Mouse (Mus musculus): ENCODE results near the gene Zic5.

The Zic5 gene

DNA sequence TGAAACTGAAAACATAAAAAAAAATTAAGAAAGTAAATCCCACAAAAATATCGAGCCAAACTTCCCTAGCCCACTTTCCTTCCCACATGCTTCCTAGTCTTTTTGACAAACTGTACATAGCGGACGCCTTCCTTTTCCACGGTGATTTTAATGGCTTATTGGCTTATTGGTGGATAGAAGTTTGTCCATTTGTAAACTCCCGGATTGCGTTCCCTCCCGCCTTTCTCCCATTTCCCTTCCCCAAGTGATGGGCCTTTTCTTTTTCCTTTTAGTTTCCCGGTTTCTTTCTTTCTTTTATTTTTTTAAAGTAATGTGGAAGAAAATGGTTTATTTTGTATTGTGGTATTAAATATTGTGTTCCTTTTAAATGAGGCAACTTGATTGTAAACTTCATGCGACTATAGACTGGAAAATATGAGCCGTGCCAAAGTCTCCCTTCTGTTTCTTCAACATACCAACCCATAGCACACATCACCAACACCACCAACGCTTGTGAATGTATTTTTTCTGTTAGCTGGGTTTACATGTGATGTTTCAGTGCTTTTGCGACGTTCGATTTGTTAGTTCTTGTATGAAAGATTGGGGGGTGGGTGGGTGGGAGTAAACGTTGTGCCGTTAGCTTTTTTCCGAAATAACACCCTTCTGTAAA is 14.1 kb upstream of the Zic5 start:
- no peak for DNase-seq

DNA sequence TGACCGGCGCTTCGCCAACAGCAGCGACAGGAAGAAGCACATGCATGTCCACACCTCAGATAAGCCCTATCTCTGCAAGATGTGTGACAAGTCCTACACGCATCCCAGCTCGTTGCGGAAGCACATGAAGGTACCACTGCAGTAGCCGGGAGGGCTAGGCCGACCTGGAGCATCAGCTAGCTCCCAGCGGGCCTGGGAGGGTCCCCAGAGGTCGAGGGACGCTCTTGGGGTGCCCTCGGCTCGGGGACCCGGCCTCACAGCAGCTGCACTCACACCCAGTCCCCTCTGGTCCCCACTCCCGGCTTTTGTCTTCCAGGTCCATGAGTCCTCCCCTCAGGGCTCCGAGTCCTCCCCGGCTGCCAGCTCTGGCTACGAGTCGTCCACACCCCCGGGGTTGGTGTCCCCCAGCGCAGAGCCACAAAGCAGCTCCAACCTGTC is 13.1 kb upstream of the Zic5 start:
- no peak for DNase-seq

DNA sequence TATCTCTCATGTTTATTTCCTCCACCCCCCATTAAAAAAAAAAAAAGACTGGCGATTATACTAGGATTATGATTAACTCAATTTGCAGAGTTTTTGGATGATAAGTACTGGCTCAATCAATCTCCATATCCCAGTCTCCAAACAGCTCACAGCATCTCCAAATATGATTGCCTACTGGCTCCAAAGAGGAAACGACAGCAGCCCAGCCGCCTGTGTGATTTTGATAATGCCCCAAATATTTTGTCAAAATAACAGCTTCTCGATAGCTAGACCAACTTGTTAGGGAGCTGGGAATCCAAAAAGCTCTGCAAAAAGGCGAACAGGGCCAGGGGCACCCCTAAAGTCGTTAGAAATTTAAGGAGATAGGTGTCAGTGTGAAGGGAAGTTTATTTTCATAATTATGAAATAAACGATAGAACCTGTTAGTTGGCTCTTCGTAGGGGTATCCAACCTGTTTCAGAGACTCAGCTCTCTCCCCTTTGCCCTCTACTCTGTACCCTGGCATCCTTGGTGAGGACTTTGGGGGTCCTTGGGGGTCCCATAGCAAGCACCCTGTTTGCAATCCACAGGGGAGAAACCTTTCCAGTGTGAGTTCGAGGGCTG is 12.6 kb upstream of the Zic5 start:
- no peak for DNase-seq

DNA sequence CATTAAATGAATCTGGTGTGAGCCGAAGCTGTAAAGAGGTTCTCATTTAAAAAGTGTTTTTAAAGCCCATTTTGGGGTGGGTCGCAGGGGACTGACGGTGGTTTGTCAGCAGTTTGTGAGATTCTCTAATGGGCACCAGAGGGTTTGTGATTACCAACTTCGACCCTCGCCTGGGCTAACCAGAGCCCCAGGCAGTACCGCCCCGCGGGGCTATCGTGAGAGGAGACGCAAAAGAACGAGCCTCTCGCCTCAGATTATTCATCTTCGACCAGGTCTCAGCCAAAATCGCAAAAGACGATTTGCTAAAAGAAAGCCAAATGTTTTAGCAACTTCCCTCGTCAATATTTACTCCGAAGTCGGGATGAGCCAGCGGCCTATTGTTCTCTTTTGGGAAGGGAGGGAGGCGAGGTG is 11.8 kb upstream of the Zic5 start:
- DNase-seq: no peak

DNA sequence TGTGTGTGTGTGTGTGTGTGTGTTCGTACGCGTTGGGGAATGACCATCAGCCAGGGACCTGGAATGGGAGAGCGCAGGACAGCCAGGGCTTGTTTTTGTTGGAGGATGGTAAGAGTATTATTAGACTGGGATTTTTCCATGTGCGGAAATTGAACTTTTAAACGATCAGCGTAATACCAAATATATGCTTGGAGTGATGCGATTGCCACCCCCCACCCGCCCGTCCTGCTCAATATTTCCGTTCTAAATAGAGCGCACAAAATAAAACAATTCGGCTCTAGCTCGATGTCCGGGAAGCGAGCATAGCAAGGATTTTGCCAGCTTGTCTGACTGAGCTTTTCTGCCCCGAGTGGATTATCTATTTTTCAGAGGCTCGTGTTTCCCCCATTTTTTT is 11.3 kb upstream of the Zic5 start:
- no peak for DNase-seq

DNA sequence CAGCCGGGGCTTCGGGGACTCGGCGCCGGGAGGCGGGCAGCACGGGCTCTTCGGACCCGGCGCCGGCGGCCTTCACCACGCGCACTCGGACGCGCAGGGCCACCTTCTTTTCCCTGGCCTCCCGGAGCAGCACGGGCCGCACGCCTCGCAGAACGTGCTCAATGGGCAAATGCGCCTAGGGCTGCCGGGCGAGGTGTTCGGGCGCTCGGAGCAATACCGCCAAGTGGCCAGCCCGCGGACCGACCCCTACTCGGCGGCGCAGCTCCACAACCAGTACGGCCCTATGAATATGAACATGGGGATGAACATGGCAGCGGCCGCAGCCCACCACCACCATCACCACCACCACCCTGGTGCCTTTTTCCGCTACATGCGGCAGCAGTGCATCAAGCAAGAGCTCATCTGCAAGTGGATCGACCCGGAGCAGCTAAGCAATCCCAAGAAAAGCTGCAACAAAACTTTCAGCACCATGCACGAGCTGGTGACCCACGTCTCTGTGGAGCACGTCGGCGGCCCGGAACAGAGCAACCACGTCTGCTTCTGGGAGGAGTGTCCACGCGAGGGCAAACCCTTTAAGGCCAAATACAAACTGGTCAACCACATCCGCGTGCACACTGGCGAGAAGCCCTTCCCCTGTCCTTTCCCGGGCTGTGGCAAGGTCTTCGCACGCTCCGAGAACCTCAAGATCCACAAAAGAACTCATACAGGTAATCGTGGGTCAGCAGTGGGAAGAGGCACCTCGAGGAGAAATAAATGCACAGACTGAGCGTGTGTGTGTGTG is 10.8 kb upstream of the Zic5 start:
- no peak for DNase-seq

DNA sequence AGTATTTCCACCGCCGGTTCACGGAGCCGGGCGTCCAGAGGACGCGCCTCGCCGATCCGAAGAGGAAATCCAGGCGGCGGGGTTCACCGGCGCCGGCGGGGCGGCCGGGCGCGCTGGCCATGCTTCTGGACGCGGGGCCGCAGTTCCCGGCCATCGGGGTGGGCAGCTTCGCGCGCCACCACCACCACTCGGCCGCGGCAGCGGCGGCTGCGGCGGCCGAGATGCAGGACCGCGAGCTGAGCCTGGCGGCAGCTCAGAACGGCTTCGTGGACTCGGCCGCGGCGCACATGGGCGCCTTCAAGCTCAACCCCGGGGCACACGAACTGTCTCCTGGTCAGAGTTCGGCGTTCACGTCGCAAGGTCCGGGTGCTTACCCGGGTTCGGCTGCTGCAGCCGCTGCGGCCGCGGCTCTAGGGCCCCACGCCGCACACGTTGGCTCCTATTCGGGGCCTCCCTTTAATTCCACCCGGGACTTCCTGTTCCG is 10.1 kb upstream of the Zic5 start:
- DNase-seq: no peak

DNA sequence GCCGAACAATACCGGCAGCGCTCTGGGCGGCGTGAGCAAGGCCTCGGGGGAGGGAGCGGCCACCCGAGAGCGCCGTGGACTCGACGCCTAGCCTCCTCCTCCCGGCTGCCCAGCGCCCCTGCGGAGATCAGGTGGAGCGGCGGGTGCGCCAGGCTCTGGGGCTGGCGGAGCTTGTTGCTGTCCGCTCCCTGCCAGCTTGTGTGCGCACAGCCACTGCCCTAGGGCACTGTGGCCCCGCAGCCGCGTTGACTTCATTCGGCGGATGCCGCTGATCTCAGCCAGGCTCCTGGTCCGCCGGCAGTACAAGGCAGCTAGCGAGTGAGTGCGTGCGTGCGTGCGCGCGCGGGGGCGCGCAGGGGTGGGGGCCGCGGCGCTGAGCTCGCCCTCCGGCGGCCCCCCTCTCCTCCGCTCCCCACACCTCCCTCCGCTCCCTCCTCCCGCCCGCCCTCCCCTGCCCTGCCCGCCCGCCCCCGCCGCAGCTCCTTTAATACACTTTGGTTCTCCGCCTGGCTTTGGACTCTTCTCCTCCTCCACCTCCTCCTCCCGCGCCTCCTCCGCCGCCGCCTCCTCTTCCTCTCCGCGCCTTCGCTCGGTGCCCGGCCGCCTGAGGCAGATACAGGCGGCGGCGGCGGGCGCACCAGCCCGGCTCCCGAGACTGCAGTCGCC is 9.5 kb upstream of the Zic5 start, which contains the start of gene Zic2:
Gene Zic2, plus strand, starts transcription at position 545 of the 666 bp plus-strand sequence.
- peak; percentile 48 for DNase-seq

DNA sequence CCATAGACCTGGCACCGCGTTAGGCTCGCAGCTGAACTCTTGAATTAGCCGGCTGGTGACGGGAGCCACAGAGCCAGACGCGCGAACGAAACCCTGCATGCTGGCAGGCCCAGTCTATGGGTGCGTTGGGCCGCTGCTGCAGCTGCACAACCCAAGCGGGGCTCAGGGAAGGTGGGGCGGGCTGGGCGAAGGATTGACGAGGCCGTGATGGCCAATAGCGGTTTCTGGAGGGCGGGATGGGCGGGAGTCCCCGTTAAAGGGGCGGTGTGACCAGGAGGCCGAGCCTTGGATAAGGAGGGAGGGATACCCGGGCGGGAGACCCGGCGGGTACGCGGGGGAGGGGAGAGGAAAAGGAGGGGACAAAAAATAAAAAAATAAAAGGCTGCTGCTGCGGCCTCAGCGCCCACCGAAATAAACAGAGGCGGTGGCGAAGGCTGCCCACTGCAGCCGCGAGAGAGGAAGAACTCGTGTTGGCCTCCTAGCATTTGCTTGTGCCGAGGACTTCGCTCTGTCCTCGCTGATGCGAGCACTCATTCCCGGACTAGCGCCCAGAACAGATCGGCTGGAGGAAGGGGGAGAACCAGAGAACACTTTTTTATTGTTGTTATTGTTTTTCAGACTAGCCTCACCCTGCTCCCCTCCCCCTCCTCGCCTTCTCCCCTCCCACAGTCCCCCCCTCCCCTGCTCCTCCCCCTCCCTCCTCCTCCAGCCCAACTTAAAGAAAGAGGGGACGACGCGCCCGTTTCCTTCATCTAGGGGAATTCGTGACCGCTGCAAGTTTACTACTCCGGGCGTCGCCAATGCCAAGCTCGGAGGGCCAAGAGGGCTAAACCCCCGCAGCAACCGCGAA is 8.8 kb upstream of the Zic5 start:
- DNase-seq: peak; percentile 37

DNA sequence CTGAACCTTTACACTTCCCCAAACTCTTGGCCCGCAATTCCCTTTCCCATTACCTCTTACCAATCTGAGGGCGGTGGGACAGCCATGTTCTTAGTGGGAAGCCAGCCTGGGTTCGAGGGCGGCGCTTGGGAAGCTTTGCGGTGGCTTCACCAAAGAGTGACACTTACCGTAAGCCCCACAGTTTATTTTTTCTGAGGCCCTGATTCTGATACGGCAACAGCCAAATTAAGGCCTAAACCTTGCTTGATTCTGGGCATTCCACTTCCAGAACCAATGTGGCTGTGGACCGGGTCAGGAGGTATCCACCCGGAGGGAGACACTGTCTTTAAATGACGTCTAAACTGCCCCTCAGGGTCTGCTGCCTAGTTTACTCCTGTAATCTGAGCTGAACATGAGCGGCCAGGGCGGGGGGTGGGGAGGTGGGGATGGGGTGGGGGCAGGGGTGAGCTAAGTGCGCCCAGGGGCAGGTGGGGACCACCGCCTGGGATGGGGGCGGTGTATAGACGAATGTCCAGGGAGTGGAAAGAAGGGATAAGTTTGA is 7.8 kb upstream of the Zic5 start:
- no peak for DNase-seq

DNA sequence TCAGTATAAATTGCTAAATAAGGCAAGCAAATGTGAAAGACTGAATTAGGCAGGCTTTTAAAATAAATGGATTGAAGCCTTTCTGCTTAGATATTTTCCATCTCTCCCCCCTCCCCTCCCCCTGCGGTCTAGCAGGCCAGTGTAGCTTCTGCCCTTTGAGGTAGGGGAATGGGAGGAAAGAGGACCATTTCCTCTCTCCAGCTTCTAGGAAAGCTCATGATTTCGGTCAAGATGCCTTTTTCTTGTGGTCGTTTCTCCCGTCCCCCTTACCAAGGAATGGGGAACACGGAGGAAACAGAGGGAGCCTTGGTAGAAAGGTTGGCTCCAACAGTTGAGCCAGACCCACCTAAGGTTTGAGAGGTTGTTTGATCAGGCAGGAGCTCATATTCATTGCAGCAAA is 7.2 kb upstream of the Zic5 start:
- DNase-seq: no peak

DNA sequence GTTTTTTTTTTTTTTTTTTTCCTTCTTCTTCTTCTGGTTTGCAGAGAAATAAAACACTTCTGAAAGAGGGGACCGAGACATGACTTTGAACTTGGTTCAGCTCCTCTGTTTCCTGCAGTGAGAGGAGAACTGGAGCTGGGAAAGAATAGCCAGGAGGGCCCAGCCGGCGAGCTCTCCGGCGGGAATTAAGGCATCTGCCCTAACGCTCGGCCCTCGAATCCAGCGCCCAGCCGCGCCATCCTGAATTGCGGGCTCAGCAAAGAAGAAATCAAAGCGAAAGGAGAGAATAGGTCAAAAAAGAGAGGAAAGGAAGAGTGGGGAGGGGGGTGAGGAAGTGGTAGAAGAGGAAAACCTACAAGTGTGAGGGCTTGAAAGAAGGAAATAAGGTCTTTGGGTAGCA is 6.7 kb upstream of the Zic5 start:
- DNase-seq: no peak

DNA sequence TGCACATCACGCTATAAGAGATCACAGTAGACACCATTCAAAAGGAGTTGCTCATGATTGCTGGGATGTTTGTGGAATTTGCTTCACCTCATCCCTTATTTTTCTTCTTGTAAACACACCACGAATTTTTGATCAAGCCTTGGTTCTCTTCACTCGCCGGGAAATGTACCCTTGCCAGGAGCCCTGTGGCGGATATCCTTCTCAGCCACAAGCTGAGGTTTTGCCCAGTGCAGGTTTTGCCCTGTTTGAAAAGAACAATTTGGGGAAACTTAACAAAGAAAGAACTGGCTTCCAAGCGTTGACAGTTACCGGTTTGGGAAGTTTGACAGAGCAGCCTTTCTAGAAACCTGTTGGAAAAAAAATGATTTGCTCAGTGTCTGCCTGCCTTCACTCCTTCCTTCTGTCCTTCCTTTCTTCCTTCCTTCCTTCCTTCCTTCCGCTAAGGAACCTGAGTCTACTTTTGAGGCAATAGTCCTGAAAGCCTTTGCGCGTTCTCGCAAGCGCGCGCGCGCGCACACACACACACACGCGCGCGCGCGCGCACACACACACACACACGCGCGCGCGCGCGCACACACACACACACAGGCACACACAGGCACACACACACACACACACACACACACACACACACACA is 6.1 kb upstream of the Zic5 start:
- no peak for DNase-seq

DNA sequence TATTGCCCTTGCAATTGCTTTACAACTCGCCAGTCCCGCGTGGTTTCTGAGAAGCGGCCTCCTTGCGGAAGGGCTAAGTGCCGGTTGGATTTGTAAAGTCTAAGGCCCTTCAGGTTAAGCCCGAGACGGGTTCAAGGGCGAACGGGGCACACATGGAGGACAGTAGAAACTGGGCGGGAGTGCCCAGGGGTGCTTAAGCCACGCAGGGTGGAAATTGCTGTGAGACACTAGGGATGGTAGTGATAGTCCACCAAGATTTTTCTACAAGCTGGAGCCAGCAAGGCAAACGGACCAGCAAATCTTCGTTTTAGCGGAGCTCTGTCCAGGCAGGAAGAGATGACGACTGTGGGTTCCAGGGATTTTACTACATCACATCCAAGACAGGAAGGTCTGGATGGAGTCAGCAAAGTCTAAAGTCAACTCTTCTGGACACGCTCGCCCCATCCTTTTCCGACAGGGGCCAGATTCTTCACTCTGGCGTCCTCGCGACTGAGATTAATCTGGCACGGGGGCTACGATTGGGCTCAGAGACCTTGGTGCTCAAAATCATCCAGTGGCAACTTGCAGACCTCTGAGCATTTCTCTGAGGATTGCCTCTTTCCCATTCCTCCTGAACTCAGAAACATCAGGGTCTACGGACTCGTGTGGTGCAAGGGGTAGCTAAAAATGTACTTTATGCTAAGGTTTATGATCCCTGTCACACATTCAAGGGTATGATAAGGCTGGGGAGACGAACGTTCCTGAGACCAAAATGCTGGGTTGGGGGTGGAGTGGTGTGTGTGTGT is 3.7 kb upstream of the Zic5 start:
- no peak for DNase-seq

DNA sequence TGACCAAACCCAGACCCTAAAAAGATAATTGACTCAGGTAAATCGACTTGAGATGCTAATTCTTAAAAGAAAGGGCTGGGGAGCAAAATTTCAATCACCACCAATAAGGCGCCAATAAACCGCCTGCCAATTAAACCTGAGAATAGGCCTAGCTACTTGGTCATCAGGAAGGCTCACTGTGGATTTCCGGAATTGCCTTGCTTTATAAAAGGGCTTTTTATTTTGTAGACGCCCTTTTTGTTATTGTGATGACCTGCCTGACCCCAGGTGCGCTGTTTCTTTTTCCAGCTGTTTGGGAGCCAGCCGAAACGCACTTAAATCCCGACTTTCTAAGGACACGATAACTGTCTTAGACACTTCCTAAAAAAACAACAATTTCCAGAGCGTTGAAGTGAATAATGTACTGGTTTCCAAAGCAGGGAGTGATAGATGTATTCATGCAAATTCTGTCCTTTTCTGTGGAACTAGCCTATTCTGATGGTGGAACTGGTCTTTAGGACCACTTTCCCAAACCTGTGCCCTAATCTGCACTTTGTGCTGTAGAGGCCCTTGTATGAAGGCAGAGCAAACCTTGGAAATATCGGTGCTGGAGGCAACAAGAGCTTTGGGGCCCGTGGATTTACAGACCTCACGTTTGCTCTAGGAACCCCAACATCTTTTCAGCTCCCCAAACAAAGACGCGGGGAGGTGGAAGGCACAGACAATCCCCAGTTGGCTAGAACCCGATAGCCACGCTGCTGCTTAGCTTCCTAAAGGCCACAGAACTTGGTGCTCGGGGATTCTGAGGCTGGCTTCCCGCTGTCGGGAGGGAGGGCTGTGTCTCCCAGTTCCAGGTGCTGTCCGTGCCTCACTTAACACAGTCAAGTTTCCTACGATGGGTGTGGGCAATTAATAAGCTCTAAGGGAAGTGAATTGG is 2.7 kb upstream of the Zic5 start:
- no peak for DNase-seq

DNA sequence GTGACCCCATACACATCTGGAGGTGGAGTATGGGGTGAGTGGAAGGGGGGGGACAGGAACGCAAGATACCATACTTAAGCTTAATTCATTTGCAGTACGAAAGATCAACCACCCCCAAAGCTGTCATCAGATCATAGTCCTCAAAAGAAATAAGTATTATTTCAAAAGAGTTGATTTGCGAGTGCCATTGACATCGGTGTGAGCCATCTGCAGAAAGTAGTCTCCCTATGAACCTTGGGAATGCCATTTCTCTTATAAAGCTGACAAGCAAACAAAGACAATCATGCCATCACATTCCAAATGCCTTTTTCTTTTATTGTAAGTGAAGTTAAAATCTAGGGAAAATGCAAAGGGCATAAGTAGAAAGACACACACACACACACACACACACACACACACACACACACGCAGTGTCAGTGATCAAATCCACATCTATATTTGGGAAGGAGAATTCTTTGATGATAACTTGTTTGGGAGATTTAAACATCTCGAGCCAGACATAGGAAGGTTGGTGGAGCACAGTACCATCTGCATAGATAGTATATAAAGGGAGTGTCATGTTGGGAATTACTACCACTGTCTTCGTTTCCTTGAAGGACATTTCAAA is 1.4 kb upstream of the Zic5 start:
- DNase-seq: no peak

DNA sequence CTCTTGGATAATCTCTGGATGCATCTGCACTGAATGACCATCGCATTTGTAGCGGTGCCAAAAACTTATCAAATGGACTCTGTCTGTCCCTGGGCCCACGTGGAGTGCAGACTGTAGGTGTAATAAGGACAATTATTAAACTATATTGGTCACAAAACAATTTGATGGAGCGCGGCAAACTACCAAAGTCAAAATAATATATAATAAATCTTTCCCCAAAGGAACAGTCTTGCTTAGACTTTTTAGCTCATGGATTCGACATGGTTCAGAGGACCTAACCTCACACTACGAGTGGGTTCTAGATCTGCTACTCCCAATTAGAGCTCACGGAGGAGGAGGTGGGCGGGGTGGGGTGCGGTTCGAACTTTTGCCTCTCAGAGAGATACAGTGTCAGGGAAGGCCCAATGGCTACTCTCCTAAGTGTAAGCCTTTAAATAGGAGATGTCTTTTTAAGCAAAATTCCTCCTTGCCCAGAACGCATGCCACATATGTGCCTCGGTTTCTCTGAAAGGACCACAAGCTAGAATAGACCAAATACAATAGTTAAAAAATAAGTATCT is 534 bp upstream of the Zic5 start:
- DNase-seq: no peak

DNA sequence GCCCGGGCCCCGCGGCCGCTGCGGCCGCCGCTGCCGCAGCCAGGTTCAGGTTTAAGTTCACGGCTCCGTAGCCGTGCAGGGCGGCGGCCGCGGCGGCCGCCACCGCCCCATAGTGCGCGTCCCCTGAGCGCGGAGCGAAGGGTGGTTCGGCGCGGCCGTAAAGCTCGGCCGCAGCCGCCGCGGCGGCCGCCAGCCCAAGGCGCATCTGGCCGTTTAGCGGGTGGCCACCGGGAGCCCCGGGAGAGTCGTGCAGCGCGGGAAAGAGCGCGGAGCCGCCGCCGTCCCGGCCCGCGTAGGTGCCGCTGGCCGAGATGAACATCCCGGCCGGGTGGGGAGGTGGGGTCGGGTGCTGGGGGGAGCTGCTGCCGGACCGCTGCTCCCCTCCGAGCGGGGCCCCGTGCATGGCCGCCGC is 1.1 kb downstream of the Zic5 start:
- no peak for DNase-seq
